Mouse (Mus musculus): Measurements from ENCODE around the gene Slc13a5. TPM values are rescaled to one million over a fixed set of nuclear protein-coding genes. Genes with fewer than 3 reads are reported as not detected.

Gene Slc13a5
- not detected in 2 replicates for polyA plus RNA-seq (2012; ENCODE audit: insufficient read depth, insufficient read length, missing spikeins)

- Histone ChIP-seq H3K27ac (replicated peaks; ENCODE audit: low read depth, low read length) (no peak within 1 kb of the TSS), H3K4me3 (ENCODE audit: insufficient read depth, low read depth, low read length) (peak within 1 kb of the TSS; percentile 59), H3K4me1 (ENCODE audit: control insufficient read depth, insufficient read depth, insufficient read length, low read length) (peaks cover 2% of the 10 kb centered on the region; the same call in 1 of the 2 replicates)
Observed at GRCm38 (mm10) chr11:72266960-72267560, at the start of gene Slc13a5. Slc13a5 (minus strand) TSS chr11:72267222.

GRCm38 (mm10) chr11:72314151-72314895, 47.3 kb upstream of the Slc13a5 start, which contains the start of gene Fbxo39:
Fbxo39 (plus strand) TSS chr11:72314444.
- H3K4me1 ChIP-seq (ENCODE audit: control insufficient read depth, insufficient read depth, insufficient read length, low read length): no peaks in the 10 kb centered on the region
- H3K4me3 ChIP-seq (ENCODE audit: insufficient read depth, low read depth, low read length): no peak within 1 kb of the TSS
- no peak within 1 kb of the TSS for H3K27ac ChIP-seq (replicated peaks; ENCODE audit: low read depth, low read length)

- no peak overlapping the region for H3K4me3 ChIP-seq (ENCODE audit: insufficient read depth, low read depth, low read length)
- no peak overlapping the region for H3K27ac ChIP-seq (replicated peaks; ENCODE audit: low read depth, low read length)
- H3K4me1 ChIP-seq (ENCODE audit: control insufficient read depth, insufficient read depth, insufficient read length, low read length): no peaks in the 10 kb centered on the region
Observed at GRCm38 (mm10) chr11:72311355-72312001, 44.5 kb upstream of the Slc13a5 start.

GRCm38 (mm10) chr11:72310491-72310890, 43.5 kb upstream of the Slc13a5 start:
- Histone ChIP-seq H3K4me1 (ENCODE audit: control insufficient read depth, insufficient read depth, insufficient read length, low read length) (no peaks in the 10 kb centered on the region), H3K27ac (replicated peaks; ENCODE audit: low read depth, low read length) (no peak overlapping the region), H3K4me3 (ENCODE audit: insufficient read depth, low read depth, low read length) (no peak overlapping the region)

GRCm38 (mm10) chr11:72308982-72309381, 42.0 kb upstream of the Slc13a5 start:
- H3K4me3 ChIP-seq (ENCODE audit: insufficient read depth, low read depth, low read length): no peak overlapping the region
- peaks cover 3% of the 10 kb centered on the region; the same call in 1 of the 2 replicates for H3K4me1 ChIP-seq (ENCODE audit: control insufficient read depth, insufficient read depth, insufficient read length, low read length)
- no peak overlapping the region for H3K27ac ChIP-seq (replicated peaks; ENCODE audit: low read depth, low read length)

GRCm38 (mm10) chr11:72307461-72307860, 40.4 kb upstream of the Slc13a5 start:
- peaks cover 3% of the 10 kb centered on the region; the same call in 1 of the 2 replicates for H3K4me1 ChIP-seq (ENCODE audit: control insufficient read depth, insufficient read depth, insufficient read length, low read length)
- H3K27ac ChIP-seq (replicated peaks; ENCODE audit: low read depth, low read length): no peak overlapping the region
- no peak overlapping the region for H3K4me3 ChIP-seq (ENCODE audit: insufficient read depth, low read depth, low read length)

GRCm38 (mm10) chr11:72302230-72302629, 35.2 kb upstream of the Slc13a5 start:
- peak overlapping the region; percentile 76 for H3K4me3 ChIP-seq (ENCODE audit: insufficient read depth, low read depth, low read length)
- H3K27ac ChIP-seq (replicated peaks; ENCODE audit: low read depth, low read length): peak overlapping the region; percentile 96
- peaks cover 6% of the 10 kb centered on the region for H3K4me1 ChIP-seq (ENCODE audit: control insufficient read depth, insufficient read depth, insufficient read length, low read length)

GRCm38 (mm10) chr11:72301334-72301733, 34.3 kb upstream of the Slc13a5 start, which contains the start of gene Xaf1:
Xaf1 (plus strand) TSS chr11:72301629.
- H3K4me1 ChIP-seq (ENCODE audit: control insufficient read depth, insufficient read depth, insufficient read length, low read length): peaks cover 6% of the 10 kb centered on the region
- peak within 1 kb of the TSS; percentile 76 for H3K4me3 ChIP-seq (ENCODE audit: insufficient read depth, low read depth, low read length)
- H3K27ac ChIP-seq (replicated peaks; ENCODE audit: low read depth, low read length): peak within 1 kb of the TSS; percentile 96

- Histone ChIP-seq H3K4me3 (ENCODE audit: insufficient read depth, low read depth, low read length) (no peak overlapping the region), H3K27ac (replicated peaks; ENCODE audit: low read depth, low read length) (no peak overlapping the region), H3K4me1 (ENCODE audit: control insufficient read depth, insufficient read depth, insufficient read length, low read length) (no peaks in the 10 kb centered on the region)
Observed at GRCm38 (mm10) chr11:72293116-72293515, 26.1 kb upstream of the Slc13a5 start.

GRCm38 (mm10) chr11:72287543-72287942, 20.5 kb upstream of the Slc13a5 start:
- Histone ChIP-seq H3K4me3 (ENCODE audit: insufficient read depth, low read depth, low read length) (no peak overlapping the region), H3K27ac (replicated peaks; ENCODE audit: low read depth, low read length) (no peak overlapping the region), H3K4me1 (ENCODE audit: control insufficient read depth, insufficient read depth, insufficient read length, low read length) (no peaks in the 10 kb centered on the region)

GRCm38 (mm10) chr11:72287126-72287525, 20.1 kb upstream of the Slc13a5 start:
- Histone ChIP-seq H3K27ac (replicated peaks; ENCODE audit: low read depth, low read length) (no peak overlapping the region), H3K4me1 (ENCODE audit: control insufficient read depth, insufficient read depth, insufficient read length, low read length) (no peaks in the 10 kb centered on the region), H3K4me3 (ENCODE audit: insufficient read depth, low read depth, low read length) (no peak overlapping the region)

GRCm38 (mm10) chr11:72286651-72287050, 19.6 kb upstream of the Slc13a5 start:
- H3K4me1 ChIP-seq (ENCODE audit: control insufficient read depth, insufficient read depth, insufficient read length, low read length): no peaks in the 10 kb centered on the region
- no peak overlapping the region for H3K27ac ChIP-seq (replicated peaks; ENCODE audit: low read depth, low read length)

GRCm38 (mm10) chr11:72285971-72286480, 19.0 kb upstream of the Slc13a5 start:
- H3K4me3 ChIP-seq (ENCODE audit: insufficient read depth, low read depth, low read length): no peak overlapping the region
- no peak overlapping the region for H3K27ac ChIP-seq (replicated peaks; ENCODE audit: low read depth, low read length)
- no peaks in the 10 kb centered on the region for H3K4me1 ChIP-seq (ENCODE audit: control insufficient read depth, insufficient read depth, insufficient read length, low read length)

More at GRCm38 (mm10) chr11:72286651-72287050, 19.6 kb upstream of the Slc13a5 start:
- H3K4me3 ChIP-seq (ENCODE audit: insufficient read depth, low read depth, low read length): no peak overlapping the region

GRCm38 (mm10) chr11:72284532-72285182, 17.6 kb upstream of the Slc13a5 start:
- H3K27ac ChIP-seq (replicated peaks; ENCODE audit: low read depth, low read length): no peak overlapping the region
- no peak overlapping the region for H3K4me3 ChIP-seq (ENCODE audit: insufficient read depth, low read depth, low read length)
- H3K4me1 ChIP-seq (ENCODE audit: control insufficient read depth, insufficient read depth, insufficient read length, low read length): no peaks in the 10 kb centered on the region
